16 mouse cellular contexts compared by ENCODE assay signal in the genomic region with DNA sequence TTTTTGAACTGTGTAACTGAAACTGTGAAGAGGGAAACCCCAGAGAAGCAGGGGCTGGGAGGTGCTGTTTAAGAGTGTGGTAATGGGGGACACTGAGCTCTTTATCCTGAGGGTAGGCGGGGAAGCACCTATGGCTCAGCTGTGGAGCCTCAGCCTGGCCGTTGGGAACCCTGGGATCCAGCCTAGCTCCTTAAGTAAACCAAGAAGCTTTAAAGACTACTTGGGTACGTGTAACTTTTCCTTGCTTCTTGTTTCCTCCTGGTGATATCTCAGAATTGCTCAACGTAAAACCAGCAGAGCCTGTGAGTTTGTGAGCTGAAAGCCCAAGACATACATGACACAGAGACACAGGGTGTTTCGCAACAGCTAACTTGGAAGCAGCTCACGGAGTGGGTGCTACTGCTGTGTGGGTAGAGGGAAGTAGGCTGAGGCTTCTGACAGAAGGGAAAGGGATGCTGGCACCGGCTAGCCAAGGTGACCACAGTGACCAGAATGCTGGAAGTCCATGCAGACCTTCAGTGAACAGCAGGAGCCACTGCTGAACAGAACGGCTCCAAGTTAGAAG. TPM values are rescaled to one million over a fixed set of nuclear protein-coding genes. Genes with fewer than 3 reads are reported as not detected.
DNase-seq lines count a peak whose midpoint lies in the region; ATAC-seq lines count a peak whose summit lies in the region.
"Had no signal": no experiment of that assay in that cellular context is flagged by ENCODE, and none has a peak within 500 bp of the region (broad histone marks: within the 10 kb centered on the region; RNA-seq: fewer than 3 reads in every experiment).

No protein-coding gene starts in this region.

- no peak for ATAC-seq in neural tube, embryonic 15.5 days (ENCODE audit: low FRiP score)
- ATAC-seq: Patski had no signal

- no peak overlapping the region for H3K4me2 ChIP-seq in neural tube, embryonic 15.5 days
- H3K4me2 ChIP-seq: kidney, embryonic 15.5 days had no signal

- 89% methylated on average over 8 of the region's 8 CpGs for WGBS in neural tube, embryonic 15.5 days

- no peaks in the 10 kb centered on the region; the same call in 1 of the 2 replicates for H3K27me3 ChIP-seq in neural tube, embryonic 15.5 days (replicated peaks)

- no peaks in the 10 kb centered on the region for H3K36me3 ChIP-seq in neural tube, embryonic 15.5 days
- H3K36me3 ChIP-seq: kidney, embryonic 15.5 days had no signal

- no peak overlapping the region for H3K4me3 ChIP-seq in neural tube, embryonic 15.5 days (replicated peaks)
- H3K4me3 ChIP-seq: kidney, embryonic 15.5 days had no signal

- H3K9ac ChIP-seq in neural tube, embryonic 15.5 days (replicated peaks): no peak overlapping the region
- H3K9ac ChIP-seq: kidney, embryonic 15.5 days had no signal

- peak; percentile 26 for DNase-seq in gastrocnemius, adult 18-20 months (ENCODE audit: low spot score)
- DNase-seq in gastrocnemius, adult 8-10 months (ENCODE audit: low spot score in 2 of 2): no peak
- DNase-seq in right cerebral cortex, adult 18-20 months: peak; percentile 30
- no peak for DNase-seq in right cerebral cortex, postnatal 25 days
- peak; percentile 83 for DNase-seq in induced T-regulatory cell, adult 2 months (ENCODE audit: low read depth)
- DNase-seq in skeletal muscle tissue, adult 2 months (ENCODE audit: low read depth, low spot score): peak; percentile 44
- DNase-seq in cerebellum, adult 18-20 months: no peak
- DNase-seq: adrenal gland, adult 8-10 months; gastrocnemius, postnatal 10 days; right cerebral cortex, postnatal 4 days had no signal

- H3K27ac ChIP-seq in neural tube, embryonic 15.5 days (replicated peaks): no peak overlapping the region
- H3K27ac ChIP-seq: kidney, embryonic 15.5 days had no signal

- no peaks in the 10 kb centered on the region for H3K9me3 ChIP-seq in neural tube, embryonic 15.5 days (replicated peaks)
- H3K9me3 ChIP-seq: kidney, embryonic 15.5 days had no signal

- peaks cover 5% of the 10 kb centered on the region; the same call in 1 of the 2 replicates for H3K4me1 ChIP-seq in neural tube, embryonic 15.5 days
- H3K4me1 ChIP-seq: kidney, embryonic 15.5 days had no signal

RNA-seq across cellular contexts. Expression of a gene that starts 5.9 kb away (rescaled TPM):
- total RNA-seq in gastrocnemius, adult 18-20 months (2021): not detected
- not detected for total RNA-seq in gastrocnemius, adult 8-10 months (2022)
- polyA plus RNA-seq in neural tube, embryonic 15.5 days (2015; fragmentation: Nextera tagmentation; extraction: Ambion mirVana): 2.9 TPM in 1 of 2 replicates, not detected in the other
- total RNA-seq: layer of hippocampus, postnatal 14 days had no signal
- polyA plus RNA-seq: kidney, embryonic 15.5 days; limb, embryonic 14.5 days; midbrain, embryonic 16.5 days; Patski had no signal

Comparison
In these comparisons a context has a peak if more than half of its experiments do, and no peak if none do; other contexts are left out.
1. DNase-seq: peak in gastrocnemius, adult 18-20 months (single experiment), right cerebral cortex, adult 18-20 months (single experiment), induced T-regulatory cell, adult 2 months (single experiment) and skeletal muscle tissue, adult 2 months (single experiment); none in gastrocnemius, adult 8-10 months (0 of 2), right cerebral cortex, postnatal 25 days (single experiment) and cerebellum, adult 18-20 months (0 of 2).